Mouse (Mus musculus) midbrain, embryonic 11.5 days (tissue): ENCODE results near the gene Pbrm1. TPM values are rescaled to one million over a fixed set of nuclear protein-coding genes. Genes with fewer than 3 reads are reported as not detected.
A peak's percentile ranks its signal among the peaks of the same experiment; 100 is the strongest.

Experiments
- ATAC-seq: fragments of 200-750 bp; cut with Nextera tagmentation; 2 replicates; pipeline ENCODE4 v1.8.0; 2017; ENCODE audit warnings: moderate TSS enrichment, moderate library complexity; ENCODE audit not compliant: low FRiP score
- DNase-seq: peaks from one replicate; pipeline ENCODE4 v3.0.0; 2015; ENCODE audit warnings: low spot score; ENCODE audit errors: missing footprints
- H3K27ac ChIP-seq: fragments of 300-500 bp; sonication (generic); 2 replicates; pipeline ENCODE4 v1.5.1; 2014; ENCODE audit warnings: low read depth, low read length
- H3K27me3 ChIP-seq: fragments of 300-500 bp; sonication (generic); 2 replicates; pipeline ENCODE4 v1.6.1; 2014; ENCODE audit warnings: mild to moderate bottlenecking, low read length, moderate library complexity, mixed read lengths; ENCODE audit not compliant: control insufficient read depth, insufficient read depth
- H3K36me3 ChIP-seq: fragments of 300-500 bp; sonication (generic); 2 replicates; pipeline ENCODE4 v1.6.1; 2014; ENCODE audit warnings: mild to moderate bottlenecking, low read length, moderate library complexity, mixed read lengths; ENCODE audit not compliant: control insufficient read depth, insufficient read depth
- H3K4me1 ChIP-seq: fragments of 300-500 bp; sonication (generic); 2 replicates; pipeline ENCODE4 v1.6.1; 2014; ENCODE audit warnings: low read length; ENCODE audit not compliant: control insufficient read depth, insufficient read depth
- H3K4me2 ChIP-seq: fragments of 300-500 bp; sonication (generic); 2 replicates; pipeline ENCODE4 v1.6.1; 2014; ENCODE audit warnings: mild to moderate bottlenecking, moderate library complexity
- H3K4me3 ChIP-seq: fragments of 300-500 bp; sonication (generic); 2 replicates; pipeline ENCODE4 v1.5.1; 2014; ENCODE audit warnings: low read depth, low read length
- H3K9ac ChIP-seq: fragments of 300-500 bp; sonication (generic); 2 replicates; pipeline ENCODE4 v1.6.1; 2014; ENCODE audit warnings: low read length
- H3K9me3 ChIP-seq: fragments of 300-500 bp; sonication (generic); 2 replicates; pipeline ENCODE4 v1.6.1; 2016; ENCODE audit warnings: low read length; ENCODE audit not compliant: control insufficient read depth
- WGBS: fragments of 180-500 bp; shearing (Covaris S2); extraction: QIAGEN DNeasy Blood & Tissue Kit; methylation state at CpG from one replicate; pipeline ENCODE4 v1.1.7; 2014; 5-methylcytosine and 5-hydroxymethylcytosine counted together
- polyA plus RNA-seq: library from polyadenylated mRNA; unstranded; fragments of >200 nt; fragmentation: Nextera tagmentation; extraction: Ambion mirVana; gene quantifications from 2 replicates; pipeline ENCODE4 v1.2.1, GENCODE M21; 2014

Pbrm1 gene
- polyA plus RNA-seq, 1 experiment from 2014 or later, result 134 TPM

- peaks cover 17% of the 10 kb centered on the region; the same call in 1 of the 2 replicates for H3K36me3 ChIP-seq
- no peaks in the 10 kb centered on the region for H3K9me3 ChIP-seq
- no peaks in the 10 kb centered on the region for H3K27me3 ChIP-seq
- DNase-seq (no peak), ATAC-seq (no peak)
- no peak overlapping the region for H3K4me2 ChIP-seq
- no peaks in the 10 kb centered on the region for H3K4me1 ChIP-seq
- no peak overlapping the region for H3K4me3 ChIP-seq
- H3K27ac ChIP-seq, result no peak overlapping the region
- WGBS, result 86% methylated on average over 3 of the region's 3 CpGs
- H3K9ac ChIP-seq, result no peak overlapping the region
Observed at GRCm38 (mm10) chr14:31110613-31111012, 91.7 kb downstream of the Pbrm1 start.

DNA sequence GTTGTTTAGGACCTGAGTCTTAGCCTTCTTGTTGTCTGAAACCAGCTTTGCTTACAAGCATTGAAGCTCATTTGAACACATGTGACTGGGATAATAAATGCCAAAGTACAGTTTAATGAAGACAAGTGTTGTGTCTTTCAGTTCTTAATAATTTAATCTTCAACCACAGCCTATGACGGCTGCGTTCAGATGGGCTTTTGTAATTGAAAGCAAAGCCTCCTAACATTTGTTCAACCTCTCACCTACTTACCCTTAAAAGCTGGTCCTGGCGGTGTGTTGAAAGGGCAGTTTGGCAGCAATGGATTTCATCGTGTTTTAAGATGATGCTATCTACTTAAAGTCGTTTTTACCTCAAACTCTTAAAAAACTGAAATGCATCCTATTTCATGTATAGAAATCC lies 93.2 kb downstream of the Pbrm1 start:
- H3K4me3 ChIP-seq, result no peak overlapping the region
- WGBS, result 92% methylated on average over 5 of the region's 5 CpGs
- ATAC-seq (no peak), DNase-seq (no peak)
- H3K4me2 ChIP-seq, result no peak overlapping the region
- no peak overlapping the region for H3K9ac ChIP-seq
- H3K27me3 ChIP-seq, result no peaks in the 10 kb centered on the region
- H3K36me3 ChIP-seq, result peaks cover 13% of the 10 kb centered on the region
- H3K9me3 ChIP-seq, result no peaks in the 10 kb centered on the region
- no peaks in the 10 kb centered on the region for H3K4me1 ChIP-seq
- H3K27ac ChIP-seq, result no peak overlapping the region

GRCm38 (mm10) chr14:31114011-31114410 lies 95.1 kb downstream of the Pbrm1 start:
- Histone ChIP-seq H3K4me1 (no peaks in the 10 kb centered on the region), H3K4me3 (no peak overlapping the region), H3K27ac (no peak overlapping the region), H3K4me2 (no peak overlapping the region), H3K9ac (no peak overlapping the region), H3K36me3 (peaks cover 12% of the 10 kb centered on the region), H3K27me3 (no peaks in the 10 kb centered on the region), H3K9me3 (no peaks in the 10 kb centered on the region)
- WGBS, result 84% methylated on average over 3 of the region's 3 CpGs
- ATAC-seq (no peak), DNase-seq (no peak)

- no peak overlapping the region for H3K4me3 ChIP-seq
- 79% methylated on average over 2 of the region's 2 CpGs for WGBS
- H3K36me3 ChIP-seq, result peaks cover 11% of the 10 kb centered on the region
- H3K4me2 ChIP-seq, result no peak overlapping the region
- H3K27me3 ChIP-seq, result no peaks in the 10 kb centered on the region
- H3K4me1 ChIP-seq, result no peaks in the 10 kb centered on the region
- H3K9me3 ChIP-seq, result no peaks in the 10 kb centered on the region
- DNase-seq, result no peak
- H3K9ac ChIP-seq, result no peak overlapping the region
- no peak for ATAC-seq
- H3K27ac ChIP-seq, result no peak overlapping the region
Observed at GRCm38 (mm10) chr14:31115522-31115921, 96.6 kb downstream of the Pbrm1 start.

DNA sequence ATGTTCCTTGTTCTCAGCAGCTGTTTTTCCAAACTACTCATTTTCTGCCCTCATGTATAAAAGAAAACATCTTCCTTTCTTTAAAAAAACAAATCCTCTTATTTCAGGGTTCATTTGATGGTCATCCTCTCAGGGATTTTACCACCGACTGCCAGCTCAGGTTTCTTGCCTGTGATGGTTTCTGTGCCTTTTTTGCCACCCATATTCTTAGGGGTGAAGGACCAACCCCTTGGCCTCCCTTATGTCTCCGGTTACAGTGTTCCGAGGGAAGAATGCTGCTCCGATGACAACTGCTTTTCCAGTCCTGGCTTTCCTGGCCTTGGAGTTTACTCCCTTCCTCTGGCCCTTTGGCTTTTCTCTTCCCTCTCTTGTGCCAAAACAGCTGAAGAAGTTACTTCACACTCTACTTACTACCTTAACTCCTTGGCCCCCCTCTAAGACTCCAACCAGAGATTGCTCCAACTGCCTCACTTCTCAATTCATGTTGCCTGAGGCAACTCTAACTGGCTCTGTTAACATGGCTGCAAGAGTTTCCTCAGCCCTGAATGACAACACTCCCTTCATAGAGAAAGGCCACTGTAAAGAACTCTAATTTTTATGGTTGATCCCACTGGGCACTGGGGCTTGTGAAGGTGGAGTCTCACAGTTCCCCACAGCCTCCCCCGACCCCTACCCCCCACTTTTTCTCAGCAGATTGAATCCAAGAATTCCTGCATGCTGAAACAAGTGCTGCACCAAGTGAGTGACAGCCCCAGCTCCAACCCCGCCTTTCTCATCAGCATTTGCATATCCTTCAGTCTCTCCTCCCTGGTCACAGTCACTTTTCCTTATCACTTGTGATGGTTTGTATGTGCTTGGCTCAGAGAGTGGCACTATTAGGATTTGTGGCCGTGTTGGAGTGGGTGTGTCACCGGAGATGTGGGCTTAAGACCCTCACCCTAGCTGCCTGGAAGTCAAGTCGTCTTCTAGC lies 106.5 kb downstream of the Pbrm1 start:
- ATAC-seq, result no peak
- no peaks in the 10 kb centered on the region for H3K9me3 ChIP-seq
- no peak overlapping the region for H3K27ac ChIP-seq
- H3K4me2 ChIP-seq, result no peak overlapping the region
- H3K36me3 ChIP-seq, result no peaks in the 10 kb centered on the region; the same call in 1 of the 2 replicates
- DNase-seq, result no peak
- H3K9ac ChIP-seq, result no peak overlapping the region
- H3K27me3 ChIP-seq, result no peaks in the 10 kb centered on the region
- H3K4me1 ChIP-seq, result peaks cover 12% of the 10 kb centered on the region
- no peak overlapping the region for H3K4me3 ChIP-seq
- 79% methylated on average over 9 of the region's 9 CpGs for WGBS

DNA sequence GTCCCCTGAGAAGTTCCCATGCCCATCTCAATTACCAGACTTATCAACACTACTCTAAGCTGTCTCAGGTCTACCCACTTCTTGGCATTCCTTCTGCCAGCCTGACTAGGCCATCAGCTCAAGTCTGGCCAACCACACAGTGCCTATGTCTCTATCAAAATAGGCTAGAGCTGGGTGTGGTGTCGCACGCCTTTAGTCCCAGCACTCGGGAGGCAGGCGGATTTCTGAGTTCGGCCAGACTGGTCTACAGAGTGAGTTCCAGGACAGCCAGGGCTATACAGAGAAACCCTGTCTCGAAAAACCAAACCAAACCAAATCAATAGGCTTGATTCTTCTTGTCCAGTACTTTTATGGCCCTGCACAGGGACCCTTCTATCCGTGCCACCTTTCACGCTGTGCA lies 107.9 kb downstream of the Pbrm1 start:
- Histone ChIP-seq H3K4me2 (no peak overlapping the region), H3K36me3 (no peaks in the 10 kb centered on the region; the same call in 1 of the 2 replicates), H3K4me1 (peaks cover 14% of the 10 kb centered on the region), H3K9me3 (no peaks in the 10 kb centered on the region), H3K27ac (no peak overlapping the region), H3K9ac (no peak overlapping the region), H3K27me3 (no peaks in the 10 kb centered on the region), H3K4me3 (no peak overlapping the region)
- WGBS, result 93% methylated on average over 8 of the region's 8 CpGs
- DNase-seq (no peak), ATAC-seq (no peak)

DNA sequence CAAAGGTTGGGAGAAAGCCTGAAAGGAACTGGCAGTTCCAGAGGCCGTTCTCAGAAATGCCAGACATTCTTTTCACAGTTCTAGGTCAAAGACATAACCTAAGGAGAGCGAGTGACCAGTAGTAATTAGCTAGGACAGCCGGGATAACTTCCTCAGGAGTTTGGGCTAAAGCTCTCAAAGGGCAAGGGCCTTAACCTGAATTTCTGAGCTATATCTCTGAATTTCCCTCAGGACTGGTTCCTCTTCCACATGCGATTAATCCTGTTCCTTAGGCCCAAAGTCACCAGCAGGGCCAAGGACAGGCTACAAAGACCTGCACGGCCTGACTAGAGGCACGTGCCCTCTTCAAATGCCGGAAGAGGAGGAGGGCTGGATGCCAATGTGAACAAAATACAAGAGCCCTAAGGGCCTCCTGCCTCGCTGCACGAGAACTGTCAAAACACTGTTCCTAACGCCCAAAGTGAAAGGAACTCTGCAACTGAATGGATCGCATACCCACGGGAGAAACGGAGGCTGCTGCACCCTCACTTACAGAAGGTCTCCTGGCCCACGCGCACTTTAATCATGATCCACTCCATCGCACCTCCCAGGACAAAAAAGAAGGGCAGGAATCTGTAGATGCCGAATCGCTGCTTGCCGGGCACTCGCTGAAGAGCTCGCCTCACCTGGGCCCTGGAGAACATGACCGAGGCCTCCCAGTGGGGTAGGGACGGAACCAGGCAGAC lies 109.3 kb downstream of the Pbrm1 start:
- Histone ChIP-seq H3K36me3 (no peaks in the 10 kb centered on the region; the same call in 1 of the 2 replicates), H3K4me3 (peak overlapping the region; percentile 64), H3K9ac (peak overlapping the region; percentile 73), H3K4me1 (peaks cover 29% of the 10 kb centered on the region), H3K27ac (peak overlapping the region; percentile 48; the same call in 1 of the 2 replicates), H3K9me3 (no peaks in the 10 kb centered on the region), H3K27me3 (no peaks in the 10 kb centered on the region), H3K4me2 (peak overlapping the region; percentile 81)
- WGBS, result 3% methylated on average over 23 of the region's 23 CpGs
- ATAC-seq (0 out of 2 replicates have a peak, but pooled peaks have one; percentile 0), DNase-seq (no peak)

DNA sequence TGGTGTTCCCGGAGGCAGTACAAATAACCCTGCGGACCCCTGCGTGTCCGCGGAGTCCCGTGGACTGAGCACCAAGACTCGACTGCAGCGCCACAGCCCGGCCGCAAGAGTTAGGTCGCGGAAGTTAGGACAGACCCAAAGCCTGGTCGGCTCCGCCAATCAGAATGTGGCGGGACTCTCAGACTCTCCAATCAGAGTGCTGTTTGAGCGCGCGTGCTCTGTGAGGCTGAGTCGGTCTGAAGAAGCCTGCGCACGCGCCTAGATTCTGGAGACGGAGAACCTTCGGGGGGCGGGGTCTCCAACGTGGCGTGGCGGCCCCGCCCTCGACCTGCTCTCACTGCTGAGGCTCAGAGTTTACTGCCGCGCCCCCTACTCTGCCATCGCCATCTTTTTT lies 109.9 kb downstream of the Pbrm1 start, which contains the start of gene Smim4:
Smim4 (minus strand) TSS at position 131 of the 394 bp plus-strand sequence.
- Histone ChIP-seq H3K4me2 (peak within 1 kb of the TSS; percentile 81), H3K4me1 (peaks cover 30% of the 10 kb centered on the region), H3K27me3 (no peaks in the 10 kb centered on the region), H3K9ac (peak within 1 kb of the TSS; percentile 73), H3K9me3 (no peaks in the 10 kb centered on the region), H3K27ac (peak within 1 kb of the TSS; percentile 48; the same call in 1 of the 2 replicates), H3K4me3 (peak within 1 kb of the TSS; percentile 64), H3K36me3 (no peaks in the 10 kb centered on the region; the same call in 1 of the 2 replicates)
- peak; percentile 99 for DNase-seq
- WGBS, result under 1% methylated on average over 33 of the region's 33 CpGs
- ATAC-seq, result peak; percentile 92
